Mouse (Mus musculus): ENCODE results near the gene Ankub1. TPM values are rescaled to one million over a fixed set of nuclear protein-coding genes. Genes with fewer than 3 reads are reported as not detected.

The Ankub1 gene
- polyA plus RNA-seq (2012; rRNA removed) (0.01 TPM in 1 of 2 replicates, not detected in the other), polyA plus RNA-seq (2014; fragmentation: Nextera tagmentation; extraction: Ambion mirVana) (not detected in 2 replicates)

- Histone ChIP-seq H3K4me3 (ENCODE audit: insufficient read depth in 1 of 2, low read depth in 2 of 2, low read length in 2 of 2) (no peak within 1 kb of the TSS), H3K27me3 (ENCODE audit: control insufficient read depth, insufficient read depth, low read length) (no peaks in the 10 kb centered on the region), H3K27ac (no peak within 1 kb of the TSS), H3K9me3 (ENCODE audit: control insufficient read depth, low read length) (no peaks in the 10 kb centered on the region), H3K9ac (replicated peaks) (no peak within 1 kb of the TSS), H3K4me2 (ENCODE audit: low read depth) (no peak within 1 kb of the TSS), H3K4me1 (replicated peaks; ENCODE audit: control insufficient read depth in 2 of 2, insufficient read depth in 2 of 2, low read length in 1 of 2) (peaks cover 0 to 9% of the 10 kb centered on the region in 2 experiments; a peak in 1 of 4 replicates), H3K36me3 (replicated peaks; ENCODE audit: control insufficient read depth, insufficient read depth, low read depth) (no peaks in the 10 kb centered on the region)
- TF ChIP-seq CTCF (IDR thresholded peaks at IDR 0.05; ENCODE audit: low read depth) (no peak), EP300 (IDR thresholded peaks at IDR 0.05; ENCODE audit: low read depth) (no peak)
- no peak for ATAC-seq (ENCODE audit: insufficient read depth)
- DNase-seq (ENCODE audit: low read depth in 3 of 3, low spot score in 3 of 3): no peak
- 33% methylated on average over 2 of the region's 2 CpGs for WGBS (ENCODE audit: insufficient replicate concordance)
Observed at GRCm38 (mm10) chr3:57692719-57693118, at the start of gene Ankub1. TSS of gene Ankub1 (minus strand) at chr3:57692799.

DNA sequence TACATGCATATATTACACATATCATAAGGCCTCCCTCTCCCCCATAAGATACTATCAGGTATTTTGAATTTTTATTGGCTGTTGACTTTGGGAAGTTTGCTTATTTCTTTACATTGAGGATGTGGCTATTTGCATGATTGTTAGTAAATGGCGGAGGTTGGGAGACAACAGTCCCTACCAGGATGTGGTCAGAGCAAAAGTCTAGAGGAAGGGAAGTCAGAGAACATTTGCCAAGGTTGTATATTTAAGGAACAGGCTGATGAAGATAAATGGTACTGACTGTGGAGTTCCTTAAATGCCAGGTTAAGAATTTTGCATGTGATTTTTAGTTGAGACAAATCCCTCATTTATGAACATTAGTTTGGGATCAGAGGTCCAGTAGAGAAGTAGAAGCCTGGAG lies 47.2 kb upstream of the Ankub1 start:
- H3K27me3 ChIP-seq (ENCODE audit: control insufficient read depth, insufficient read depth, low read length): no peaks in the 10 kb centered on the region
- H3K9ac ChIP-seq (replicated peaks): no peak overlapping the region

GRCm38 (mm10) chr3:57736419-57737095 lies 44.0 kb upstream of the Ankub1 start:
- Histone ChIP-seq H3K36me3 (replicated peaks; ENCODE audit: control insufficient read depth, insufficient read depth, low read depth) (no peaks in the 10 kb centered on the region), H3K27ac (peak overlapping the region; percentile 77), H3K9me3 (ENCODE audit: control insufficient read depth, low read length) (no peaks in the 10 kb centered on the region), H3K4me3 (ENCODE audit: insufficient read depth in 1 of 2, low read depth in 2 of 2, low read length in 2 of 2) (peak overlapping the region; percentile 84 to 95), H3K4me2 (ENCODE audit: low read depth) (peak overlapping the region; percentile 80), H3K27me3 (ENCODE audit: control insufficient read depth, insufficient read depth, low read length) (no peaks in the 10 kb centered on the region), H3K4me1 (replicated peaks; ENCODE audit: control insufficient read depth in 2 of 2, insufficient read depth in 2 of 2, low read length in 1 of 2) (peaks cover 4 to 9% of the 10 kb centered on the region in 2 experiments), H3K9ac (replicated peaks) (peak overlapping the region; percentile 78)
- ATAC-seq (ENCODE audit: insufficient read depth) (no peak), DNase-seq (ENCODE audit: low read depth in 3 of 3, low spot score in 3 of 3) (no peak)
- TF ChIP-seq CTCF (IDR thresholded peaks at IDR 0.05; ENCODE audit: low read depth) (no peak), EP300 (IDR thresholded peaks at IDR 0.05; ENCODE audit: low read depth) (no peak)
- 1% methylated on average over 13 of the region's 13 CpGs for WGBS (ENCODE audit: insufficient replicate concordance)

More for the DNA sequence above, 47.2 kb upstream of the Ankub1 start:
- WGBS (ENCODE audit: insufficient replicate concordance): 46% methylated on average over 1 of the region's 1 CpGs
- TF ChIP-seq EP300 (IDR thresholded peaks at IDR 0.05; ENCODE audit: low read depth): no peak
- TF ChIP-seq CTCF (IDR thresholded peaks at IDR 0.05; ENCODE audit: low read depth): no peak
- no peak for ATAC-seq (ENCODE audit: insufficient read depth)
- Histone ChIP-seq H3K4me1 (replicated peaks; ENCODE audit: control insufficient read depth in 2 of 2, insufficient read depth in 2 of 2, low read length in 1 of 2) (peaks cover 4 to 9% of the 10 kb centered on the region in 2 experiments), H3K4me3 (ENCODE audit: insufficient read depth in 1 of 2, low read depth in 2 of 2, low read length in 2 of 2) (no peak overlapping the region), H3K4me2 (ENCODE audit: low read depth) (no peak overlapping the region), H3K27ac (no peak overlapping the region), H3K9me3 (ENCODE audit: control insufficient read depth, low read length) (no peaks in the 10 kb centered on the region), H3K36me3 (replicated peaks; ENCODE audit: control insufficient read depth, insufficient read depth, low read depth) (no peaks in the 10 kb centered on the region)
- DNase-seq (ENCODE audit: low read depth in 3 of 3, low spot score in 3 of 3): no peak

DNA sequence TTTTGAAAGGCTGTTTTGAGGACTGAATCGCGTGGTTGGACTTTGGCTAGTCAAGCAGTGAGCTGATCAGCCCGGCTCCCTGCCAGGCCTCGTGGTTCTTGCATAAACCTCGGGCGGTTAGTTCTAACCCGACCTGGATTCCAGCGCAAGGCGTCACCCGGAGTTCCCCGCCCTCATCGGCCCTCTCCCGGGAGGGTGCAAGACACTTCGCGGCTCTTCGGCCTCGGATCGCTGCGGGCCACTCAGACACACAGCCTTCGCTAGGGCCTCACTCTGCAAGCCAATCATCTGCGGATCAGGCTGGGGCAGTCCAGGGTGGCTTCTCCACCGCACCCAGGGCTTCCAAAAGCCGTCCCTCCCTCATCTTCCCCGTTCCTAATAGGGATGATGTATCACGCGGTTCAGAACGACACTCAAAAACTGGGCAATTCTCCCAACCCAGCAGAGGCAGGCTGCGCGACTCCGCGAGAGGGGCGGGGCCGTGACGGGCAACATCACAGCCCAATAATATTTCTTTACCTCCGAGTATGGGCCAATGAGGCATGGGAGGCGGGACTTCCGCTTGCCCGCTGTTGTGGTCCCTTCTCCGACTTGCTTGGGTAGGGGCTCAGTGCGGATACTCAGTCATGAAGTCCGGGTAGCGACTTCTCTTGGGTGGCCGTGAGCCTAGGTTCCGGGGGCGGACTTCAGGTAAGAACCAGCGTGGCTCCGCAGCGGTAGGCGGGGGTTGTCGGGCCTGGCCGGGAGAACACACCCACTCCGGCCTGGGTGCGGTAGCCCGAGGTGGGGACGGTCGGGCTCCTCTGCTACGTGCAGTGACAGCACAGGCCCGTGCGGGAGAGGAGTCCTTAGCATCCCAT lies 43.1 kb upstream of the Ankub1 start, which contains the start of gene Rnf13:
Rnf13 (plus strand) TSS at position 552 of the 860 bp plus-strand sequence.
- under 1% methylated on average over 59 of the region's 59 CpGs for WGBS (ENCODE audit: insufficient replicate concordance)
- H3K4me1 ChIP-seq (replicated peaks; ENCODE audit: control insufficient read depth in 2 of 2, insufficient read depth in 2 of 2, low read length in 1 of 2): peaks cover 4 to 9% of the 10 kb centered on the region in 2 experiments
- ATAC-seq (ENCODE audit: insufficient read depth): peak; percentile 97

More for the DNA sequence above, 43.1 kb upstream of the Ankub1 start, which contains the start of gene Rnf13:
- no peaks in the 10 kb centered on the region for H3K9me3 ChIP-seq (ENCODE audit: control insufficient read depth, low read length)
- H3K27ac ChIP-seq: peak within 1 kb of the TSS; percentile 77
- TF ChIP-seq EP300 (IDR thresholded peaks at IDR 0.05; ENCODE audit: low read depth) (no peak), CTCF (IDR thresholded peaks at IDR 0.05; ENCODE audit: low read depth) (no peak)
- H3K4me3 ChIP-seq (ENCODE audit: insufficient read depth in 1 of 2, low read depth in 2 of 2, low read length in 2 of 2): peak within 1 kb of the TSS; percentile 84 to 95
- H3K27me3 ChIP-seq (ENCODE audit: control insufficient read depth, insufficient read depth, low read length): no peaks in the 10 kb centered on the region
- peak; percentile 71 to 77 (median 74) for DNase-seq (ENCODE audit: low read depth in 3 of 3, low spot score in 3 of 3)
- H3K9ac ChIP-seq (replicated peaks): peak within 1 kb of the TSS; percentile 78
- H3K4me2 ChIP-seq (ENCODE audit: low read depth): peak within 1 kb of the TSS; percentile 80
- H3K36me3 ChIP-seq (replicated peaks; ENCODE audit: control insufficient read depth, insufficient read depth, low read depth): no peaks in the 10 kb centered on the region
